Mouse (Mus musculus) G1E (cell line): ENCODE results near the gene Epas1.

Experiments
- CTCF ChIP-seq: IDR thresholded peaks from 2 replicates; pipeline ENCODE4 v1.5.1; 2012; ENCODE audit warnings: low read depth, low read length, inconsistent platforms, mixed read lengths
- GATA1 ChIP-seq: IDR thresholded peaks from 2 replicates; pipeline ENCODE4 v1.6.1; 2012; ENCODE audit warnings: borderline replicate concordance, low read length, inconsistent platforms, mixed read lengths
- TAL1 ChIP-seq: conservative IDR thresholded peaks from 2 replicates; pipeline ENCODE4 v1.6.1; 2012; ENCODE audit warnings: low read depth, low read length, inconsistent platforms, mixed read lengths

DNA sequence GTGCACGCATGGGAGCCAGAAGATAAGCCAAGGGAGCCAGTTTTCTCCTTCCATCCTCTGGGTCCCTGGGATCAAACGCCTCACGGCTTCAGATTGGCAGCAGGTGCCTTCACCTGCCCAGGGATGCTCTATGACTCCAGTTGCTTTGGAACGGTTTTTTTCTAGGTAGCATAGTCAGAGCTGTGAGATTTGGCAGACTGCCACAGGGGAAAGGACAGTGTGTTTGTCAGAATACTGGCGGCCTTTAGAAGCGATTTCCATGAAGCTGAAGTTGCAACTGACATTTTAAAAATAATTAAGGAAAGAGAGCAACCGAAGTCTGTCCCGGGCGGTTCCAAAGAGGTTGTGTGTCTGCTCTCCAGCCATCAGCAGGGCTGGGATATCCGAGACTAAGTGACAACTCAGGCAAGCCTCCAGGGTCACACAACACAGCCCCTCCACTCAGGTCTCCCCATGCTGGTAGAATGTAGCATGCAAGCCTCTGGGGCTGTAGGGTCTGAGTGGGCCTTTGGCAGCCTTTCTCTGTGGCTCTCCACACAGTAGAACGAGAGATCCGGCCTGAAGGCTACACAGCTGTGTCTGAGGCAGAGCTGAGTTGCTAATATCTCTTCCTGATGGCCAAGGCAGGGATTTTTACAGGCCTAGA, 28.4 kb downstream of the Epas1 start:
- no peak for TF ChIP-seq CTCF
- no peak for TF ChIP-seq TAL1
- no peak for TF ChIP-seq GATA1
